Mouse (Mus musculus) erythroblast, adult 5-6 weeks (primary cell): ENCODE data around the gene Mrps15. TPM values are rescaled to one million over a fixed set of nuclear protein-coding genes. Genes with fewer than 3 reads are reported as not detected.

Experiments
- ATAC-seq: replicated peaks from 2 replicates; pipeline ENCODE4 v1.8.0; 2016; ENCODE audit warnings: moderate number of reproducible peaks, mild to moderate bottlenecking, moderate TSS enrichment, inconsistent platforms; ENCODE audit not compliant: poor library complexity, low FRiP score, severe bottlenecking
- total RNA-seq, 2 experiments: library from RNA; stranded (forward) in 1 of 2; stranded (reverse) in 1 of 2; fragments of 150-400 nt in 1 of 2; fragments of 200-764, 138-1000 nt in 1 of 2; gene quantifications; 2 replicates each; pipeline versions ENCODE4 v1.2.3 to v1.2.4; 2015 to 2017; ENCODE audit warnings: low replicate concordance in 2 of 2

The Mrps15 gene
- 28.2 and 37.1 TPM in 2 replicates for total RNA-seq (2015; ENCODE audit: low replicate concordance)
- 3.9 and 14.2 TPM in 2 replicates for total RNA-seq (2017; ENCODE audit: low replicate concordance)

GRCm38 (mm10) chr4:126046851-126047585 lies at the start of gene Mrps15:
Mrps15 (plus strand) TSS chr4:126046925.
- ATAC-seq = peak; percentile 85

- ATAC-seq = no peak
These were observed 48.9 kb upstream of the Mrps15 start for GRCm38 (mm10) chr4:125997826-125998225.

GRCm38 (mm10) chr4:126001311-126002199 lies 45.2 kb upstream of the Mrps15 start:
- no peak for ATAC-seq

DNA sequence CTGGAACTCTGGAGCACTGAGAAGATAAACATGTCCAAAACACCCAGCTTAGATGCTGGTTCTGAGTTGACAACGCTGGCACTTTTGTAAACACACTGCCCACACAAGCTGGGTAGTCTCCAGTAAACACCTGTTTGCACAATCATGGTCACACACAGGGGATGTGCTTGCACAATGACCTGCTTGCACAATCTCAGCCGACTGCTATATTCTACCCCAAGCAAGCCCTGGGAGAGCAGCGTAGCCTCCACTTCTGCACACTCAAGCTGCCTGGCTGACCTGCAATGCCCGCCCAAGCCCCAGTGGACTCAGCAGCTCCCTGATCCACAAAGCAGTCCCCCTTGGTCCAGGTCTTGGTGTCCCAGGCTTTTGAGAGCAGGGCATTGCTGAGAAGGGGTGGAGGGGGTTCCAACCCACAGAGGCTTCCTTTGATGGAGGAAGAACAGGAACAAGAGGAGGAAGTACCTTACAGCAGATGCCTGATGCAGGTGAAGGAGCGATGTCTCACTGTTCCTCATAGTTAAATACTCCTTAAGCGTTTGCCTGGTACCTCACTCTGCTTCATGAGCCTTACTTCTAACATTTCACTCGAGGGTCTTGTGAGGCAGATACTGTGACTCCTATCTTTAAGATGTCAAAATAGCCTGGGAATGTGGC lies 28.9 kb upstream of the Mrps15 start:
- no peak for ATAC-seq

DNA sequence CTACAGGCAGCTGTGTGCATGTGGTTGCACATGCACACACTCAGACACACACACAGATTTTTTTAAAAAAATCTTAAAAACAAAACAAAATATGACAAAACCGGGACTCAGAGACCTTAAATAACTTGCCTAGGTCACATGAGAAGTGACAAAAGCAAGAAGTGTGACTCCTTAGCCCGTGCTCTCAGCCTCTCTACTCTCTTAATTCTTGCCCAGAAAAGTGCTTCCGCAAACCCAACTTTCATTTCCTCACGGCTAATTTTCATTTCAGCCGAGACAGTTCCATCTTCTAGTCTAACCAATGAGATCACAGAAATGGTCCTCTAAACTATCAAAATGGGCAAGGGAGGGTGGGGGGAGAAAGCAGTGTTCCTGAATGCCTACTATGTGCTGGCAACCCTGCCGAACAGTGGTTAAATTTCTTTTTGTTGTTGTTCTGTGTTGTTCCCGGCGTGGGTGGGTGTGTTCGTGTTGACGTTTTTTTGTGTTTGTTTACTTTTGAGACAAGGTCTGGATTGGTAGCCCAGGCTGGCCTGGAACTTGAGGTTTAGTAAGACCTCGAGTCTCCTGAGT lies 27.7 kb upstream of the Mrps15 start:
- ATAC-seq = no peak

GRCm38 (mm10) chr4:126024303-126024900 lies 22.3 kb upstream of the Mrps15 start, which contains the start of gene Csf3r:
Csf3r (plus strand) TSS chr4:126024550.
- ATAC-seq = no peak

DNA sequence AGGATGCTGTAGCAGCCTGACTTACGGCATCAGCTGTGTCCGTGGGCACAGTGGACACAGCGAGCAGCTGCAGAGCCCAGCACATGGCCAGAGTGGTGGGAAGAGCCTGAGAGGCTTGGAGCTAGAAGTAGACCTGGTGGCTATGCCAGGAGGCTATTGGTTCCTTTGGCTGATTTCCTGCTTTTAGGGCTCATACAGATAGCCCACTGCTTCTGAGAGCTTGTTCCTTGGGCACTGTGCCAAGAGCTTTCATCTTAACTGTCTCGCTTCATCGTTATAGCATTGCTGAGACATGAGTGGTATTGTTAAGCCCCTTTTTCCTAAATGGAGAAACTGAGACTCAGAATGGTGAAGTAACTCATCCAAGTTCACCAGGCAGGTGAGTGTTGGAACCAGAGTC lies 20.9 kb upstream of the Mrps15 start:
- ATAC-seq = no peak

- no peak for ATAC-seq
These were observed 18.7 kb upstream of the Mrps15 start for GRCm38 (mm10) chr4:126027980-126028379.

GRCm38 (mm10) chr4:126029042-126029441 lies 17.7 kb upstream of the Mrps15 start:
- no peak for ATAC-seq

DNA sequence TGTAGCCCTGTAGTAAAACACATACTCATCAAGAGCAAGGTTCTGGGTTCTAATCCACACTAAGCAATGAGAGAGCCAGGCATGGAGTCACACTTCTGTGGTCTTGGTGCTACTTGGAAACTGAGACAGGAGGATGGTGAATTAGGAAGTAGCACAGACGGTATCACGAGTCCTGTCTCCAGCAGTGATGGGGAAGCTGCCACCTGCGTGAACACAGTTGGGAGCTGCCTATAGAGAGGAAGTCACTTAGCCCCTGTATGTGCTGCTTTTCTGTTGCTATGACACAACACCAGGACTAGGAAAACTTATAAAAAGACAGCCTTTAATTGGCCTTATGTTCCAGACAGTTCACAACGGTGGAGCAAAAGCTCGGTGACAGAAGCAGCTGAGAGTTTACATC lies 16.0 kb upstream of the Mrps15 start:
- ATAC-seq = no peak

DNA sequence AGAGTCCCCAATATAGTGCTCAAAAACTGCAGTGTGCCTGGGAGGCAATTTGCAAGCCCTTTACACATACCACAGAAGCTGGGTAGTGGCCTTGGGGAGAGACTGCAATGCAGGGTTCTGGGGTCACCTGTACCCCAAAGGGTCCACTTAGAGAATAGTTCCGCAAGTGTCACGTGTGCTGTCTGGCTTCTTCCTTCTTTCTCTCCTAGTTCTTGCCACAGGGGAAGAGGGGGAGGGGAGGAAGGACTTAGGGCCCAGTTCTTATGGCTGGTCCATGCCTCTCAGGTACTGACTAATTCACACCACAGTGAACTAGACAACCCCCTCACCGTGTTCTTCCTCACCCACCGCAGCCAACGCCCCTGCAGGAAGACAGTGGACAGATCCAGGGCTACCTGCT lies 11.3 kb upstream of the Mrps15 start:
- ATAC-seq = no peak

DNA sequence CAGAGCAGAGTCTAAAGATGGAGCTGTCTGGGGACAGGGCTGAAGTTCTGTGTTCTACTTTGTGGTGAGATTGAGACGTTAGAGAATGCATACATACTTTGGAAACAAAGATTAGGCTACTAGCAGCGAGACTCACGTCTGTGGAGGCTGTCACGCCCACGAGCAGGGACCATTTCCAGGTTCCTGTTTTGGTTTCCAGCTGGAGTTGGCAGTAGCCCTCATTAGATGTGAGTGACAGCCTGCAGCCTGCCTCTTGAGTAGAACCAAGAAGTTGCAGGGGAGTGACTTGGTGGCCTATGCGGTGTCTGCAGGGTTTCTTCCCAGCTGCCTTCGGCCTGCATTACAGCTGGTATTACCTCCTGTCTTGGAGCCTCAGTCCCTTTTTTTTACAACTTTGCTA lies 4.9 kb downstream of the Mrps15 start:
- ATAC-seq = no peak

DNA sequence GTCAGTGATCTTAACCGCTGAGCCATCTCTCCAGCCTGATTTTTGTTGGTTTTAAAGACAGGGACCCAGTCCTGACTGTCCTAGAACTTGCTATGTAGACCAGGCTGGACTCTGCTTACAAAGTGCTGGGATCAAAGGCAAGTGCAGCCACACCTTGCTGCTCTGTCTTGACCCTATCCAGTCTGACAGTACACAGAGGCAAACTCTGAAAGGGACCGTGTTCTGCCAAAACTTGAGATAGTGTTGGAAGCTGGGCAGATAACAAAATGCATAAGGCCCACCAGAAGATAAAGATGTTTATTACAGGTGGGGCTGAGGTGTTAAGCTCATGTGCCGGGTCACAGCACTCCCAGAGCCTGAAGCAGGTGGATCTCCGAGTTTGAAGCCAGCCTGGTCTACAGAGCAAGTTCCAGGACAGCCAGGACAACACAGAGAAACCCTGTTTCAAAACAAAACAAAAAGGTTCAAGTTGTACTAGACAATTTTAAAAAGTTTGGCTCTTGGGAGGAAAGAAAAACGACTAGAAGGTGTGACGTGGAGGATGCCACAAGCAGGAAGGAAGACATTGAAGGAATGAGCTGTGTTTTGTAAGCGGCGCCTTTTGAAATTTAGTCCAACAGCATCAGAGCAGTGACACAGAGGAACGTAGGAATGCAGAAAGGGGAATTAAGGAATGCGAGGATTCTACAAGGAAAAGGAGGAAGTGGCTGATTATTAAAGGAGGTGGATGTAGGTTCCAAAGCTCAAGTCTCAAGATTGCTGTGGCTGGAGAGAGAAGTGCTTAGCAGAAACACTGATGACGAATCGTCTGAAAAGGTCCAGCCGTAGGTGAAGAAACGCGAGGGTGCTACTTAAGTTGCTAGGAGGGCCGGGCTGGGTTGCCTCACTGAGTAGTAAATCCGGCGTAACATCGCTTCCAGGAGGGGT lies 10.7 kb downstream of the Mrps15 start:
- ATAC-seq = peak; percentile 56

DNA sequence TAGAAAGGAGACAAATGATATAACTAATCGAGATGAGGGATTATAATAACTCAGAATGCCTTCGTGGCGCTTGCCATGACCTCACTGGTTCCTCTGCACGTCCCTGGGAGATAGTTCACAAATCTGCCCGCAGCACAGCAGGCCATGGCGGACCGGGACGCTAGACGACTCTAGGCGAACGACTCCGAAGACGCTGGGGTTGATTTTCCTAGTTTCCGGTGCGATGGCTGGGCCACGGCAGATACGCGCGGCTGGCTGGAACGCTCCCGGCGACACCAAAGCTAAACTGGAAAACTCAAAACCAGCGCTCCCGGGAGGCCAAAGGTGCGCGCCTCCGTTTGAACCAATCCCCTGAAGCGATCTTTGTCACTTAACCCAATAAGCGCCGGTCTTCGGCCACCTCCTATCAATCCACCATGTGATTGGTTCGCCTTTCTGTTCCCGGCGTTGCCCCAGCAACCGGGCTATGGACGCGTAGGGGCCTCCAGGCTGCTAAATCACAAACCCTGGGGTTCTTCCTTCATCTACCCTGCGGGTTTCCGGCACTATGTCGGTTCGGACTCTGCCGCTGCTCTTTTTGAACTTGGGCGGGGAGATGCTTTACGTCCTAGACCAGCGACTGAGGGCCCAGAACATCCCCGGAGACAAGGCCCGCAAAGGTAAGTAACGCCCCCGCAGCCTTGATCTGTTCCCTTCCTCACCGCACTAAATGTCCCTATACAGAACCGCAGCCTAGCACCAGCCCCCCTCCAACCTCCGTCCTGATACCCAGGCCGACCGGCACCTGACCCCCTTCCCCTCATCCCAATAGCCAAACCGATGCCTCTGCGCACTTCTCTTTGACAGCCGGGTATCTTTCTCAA lies 11.6 kb downstream of the Mrps15 start, which contains the start of gene Oscp1:
Oscp1 (plus strand) TSS at position 432 of the 863 bp plus-strand sequence.
- peak; percentile 98 for ATAC-seq

GRCm38 (mm10) chr4:126058997-126059362 lies 12.3 kb downstream of the Mrps15 start:
- ATAC-seq = no peak

GRCm38 (mm10) chr4:126062856-126063255 lies 16.1 kb downstream of the Mrps15 start:
- ATAC-seq = no peak

- ATAC-seq = no peak
These were observed 18.5 kb downstream of the Mrps15 start for GRCm38 (mm10) chr4:126065241-126065640.
